Mouse (Mus musculus) intestine, embryonic 15.5 days (tissue): ENCODE results near the gene Arl3. TPM values are rescaled to one million over a fixed set of nuclear protein-coding genes. Genes with fewer than 3 reads are reported as not detected.

Experiments
- ATAC-seq: fragments of 200-750 bp; cut with Nextera tagmentation; 2 replicates; pipeline ENCODE4 v1.8.0; 2017; ENCODE audit warnings: moderate TSS enrichment, moderate library complexity
- H3K27ac ChIP-seq: fragments of 300-500 bp; sonication (generic); 2 replicates; pipeline ENCODE4 v1.5.1; 2015; ENCODE audit warnings: mild to moderate bottlenecking, inconsistent platforms
- H3K27me3 ChIP-seq: fragments of 300-500 bp; sonication (generic); replicated peaks from 2 replicates; pipeline ENCODE4 v1.6.1; 2015; ENCODE audit warnings: inconsistent platforms
- H3K36me3 ChIP-seq: fragments of 300-500 bp; sonication (generic); 2 replicates; pipeline ENCODE4 v1.6.1; 2015; ENCODE audit warnings: inconsistent platforms
- H3K4me1 ChIP-seq: fragments of 300-500 bp; sonication (generic); replicated peaks from 2 replicates; pipeline ENCODE4 v1.6.1; 2015; ENCODE audit warnings: inconsistent platforms
- H3K4me2 ChIP-seq: fragments of 300-500 bp; sonication (generic); replicated peaks from 2 replicates; pipeline ENCODE4 v1.6.1; 2015; ENCODE audit warnings: mild to moderate bottlenecking, inconsistent platforms
- H3K4me3 ChIP-seq: fragments of 300-500 bp; sonication (generic); replicated peaks from 2 replicates; pipeline ENCODE4 v1.5.1; 2015; ENCODE audit warnings: inconsistent platforms
- H3K9ac ChIP-seq: fragments of 300-500 bp; sonication (generic); 2 replicates; pipeline ENCODE4 v1.6.1; 2015; ENCODE audit warnings: inconsistent platforms
- H3K9me3 ChIP-seq: fragments of 300-500 bp; sonication (generic); 2 replicates; pipeline ENCODE4 v1.6.1; 2016; ENCODE audit warnings: inconsistent platforms
- WGBS: fragments of 180-500 bp; shearing (Covaris S2); methylation state at CpG from one replicate; pipeline ENCODE4 v1.1.7; 2015; 5-methylcytosine and 5-hydroxymethylcytosine counted together
- polyA plus RNA-seq: library from polyadenylated mRNA; unstranded; fragments of >200 nt; fragmentation: Nextera tagmentation; extraction: Ambion mirVana; gene quantifications from 2 replicates; pipeline ENCODE4 v1.2.1, GENCODE M21; 2015

Gene Arl3
- 69.9 and 72.4 TPM in 2 replicates for polyA plus RNA-seq

DNA sequence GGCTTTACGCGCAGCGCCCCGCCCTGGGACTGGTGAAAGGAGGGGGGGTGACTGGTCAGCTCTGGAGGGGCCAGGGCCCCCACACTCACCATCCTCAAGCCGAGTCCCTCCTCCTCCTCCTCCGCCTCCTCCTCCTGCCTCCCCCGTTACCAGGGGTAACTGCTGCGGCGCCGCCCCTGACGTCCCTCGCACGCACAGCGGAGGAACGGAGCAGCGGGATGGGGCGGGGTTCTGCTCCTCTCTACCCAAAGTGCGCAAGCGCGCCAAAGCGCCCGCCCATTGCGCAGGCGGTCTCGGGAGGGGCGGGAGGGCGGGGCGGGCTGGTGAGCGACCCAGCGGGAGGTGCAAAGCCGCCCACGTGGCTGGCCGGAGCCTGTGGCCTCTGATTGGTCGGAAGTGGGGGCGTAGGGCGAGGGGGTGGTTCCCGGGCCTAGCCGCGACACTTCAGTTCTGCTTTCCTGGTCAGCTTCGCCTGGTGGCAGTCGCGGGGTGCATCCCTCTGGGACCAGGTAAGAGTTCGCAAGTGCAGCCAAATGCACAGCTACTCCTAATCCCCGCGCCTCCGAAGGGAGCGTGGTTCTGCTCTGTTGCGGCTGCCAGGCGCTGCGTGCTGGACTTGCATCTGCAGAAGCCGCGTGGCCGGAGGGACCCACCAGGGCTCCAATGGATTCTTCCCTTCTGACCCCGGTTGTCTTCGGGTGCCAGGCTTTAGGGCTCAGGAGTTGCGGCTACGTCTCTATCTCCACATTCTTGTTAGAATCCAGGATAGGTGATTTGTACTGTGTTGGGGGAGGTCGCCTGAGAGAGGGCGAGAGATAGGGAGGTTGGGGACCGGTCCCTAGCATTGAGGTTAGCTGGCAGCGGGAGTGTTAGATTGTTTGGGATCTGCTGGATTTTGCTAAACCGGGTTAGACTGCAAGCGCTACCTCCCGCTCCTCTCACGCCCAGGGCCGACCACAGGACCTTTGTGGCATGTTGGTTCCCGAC is at the start of gene Arl3, which contains the start of gene Sfxn2:
Arl3 (minus strand) TSS at position 248 of the 987 bp plus-strand sequence.
Sfxn2 (plus strand) TSS at position 415 of the 987 bp plus-strand sequence.
- ATAC-seq, result peak; percentile 97
- peak within 1 kb of the TSS; percentile 77 for H3K9ac ChIP-seq
- H3K4me1 ChIP-seq, result peaks cover 10% of the 10 kb centered on the region; the same call in 1 of the 2 replicates
- no peaks in the 10 kb centered on the region for H3K36me3 ChIP-seq
- H3K9me3 ChIP-seq, result no peaks in the 10 kb centered on the region
- WGBS, result under 1% methylated on average over 64 of the region's 67 CpGs
- H3K4me2 ChIP-seq, result peak within 1 kb of the TSS; percentile 86
- no peaks in the 10 kb centered on the region for H3K27me3 ChIP-seq
- H3K27ac ChIP-seq, result peak within 1 kb of the TSS; percentile 80
- H3K4me3 ChIP-seq, result peak within 1 kb of the TSS; percentile 84

DNA sequence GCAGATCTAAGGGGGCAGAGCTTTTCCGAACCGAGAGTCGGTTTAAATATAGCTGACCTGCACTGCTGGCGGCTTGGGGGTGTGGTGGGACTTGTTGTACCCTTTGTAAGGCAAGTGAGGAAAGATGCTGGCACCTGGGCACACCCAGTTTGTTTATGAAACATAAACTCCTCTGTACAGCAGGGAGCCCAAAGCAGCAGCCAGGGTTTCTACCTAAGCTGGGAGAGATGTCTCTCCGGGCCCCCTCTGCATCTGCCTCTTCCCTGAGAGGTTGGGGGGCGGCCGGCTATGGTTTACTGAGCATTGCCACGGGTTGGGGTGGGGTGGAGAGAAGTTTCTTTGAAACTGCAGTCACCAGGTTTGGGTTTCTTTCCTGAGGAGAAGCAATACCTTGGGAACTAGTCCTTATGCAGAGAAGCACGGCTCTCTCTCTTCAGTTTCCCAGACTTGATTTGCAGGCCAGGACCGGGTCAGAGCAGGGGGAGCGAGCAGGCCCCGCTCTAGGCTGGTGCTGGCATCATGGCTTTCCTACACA is 49.7 kb upstream of the Arl3 start:
- ATAC-seq, result no peak
- Histone ChIP-seq H3K4me1 (peaks cover 65% of the 10 kb centered on the region), H3K27ac (peak overlapping the region; percentile 84), H3K9ac (peak overlapping the region; percentile 28), H3K9me3 (no peaks in the 10 kb centered on the region), H3K36me3 (no peaks in the 10 kb centered on the region), H3K4me2 (peak overlapping the region; percentile 60), H3K4me3 (peak overlapping the region; percentile 37), H3K27me3 (no peaks in the 10 kb centered on the region)
- WGBS, result 26% methylated on average over 12 of the region's 12 CpGs

DNA sequence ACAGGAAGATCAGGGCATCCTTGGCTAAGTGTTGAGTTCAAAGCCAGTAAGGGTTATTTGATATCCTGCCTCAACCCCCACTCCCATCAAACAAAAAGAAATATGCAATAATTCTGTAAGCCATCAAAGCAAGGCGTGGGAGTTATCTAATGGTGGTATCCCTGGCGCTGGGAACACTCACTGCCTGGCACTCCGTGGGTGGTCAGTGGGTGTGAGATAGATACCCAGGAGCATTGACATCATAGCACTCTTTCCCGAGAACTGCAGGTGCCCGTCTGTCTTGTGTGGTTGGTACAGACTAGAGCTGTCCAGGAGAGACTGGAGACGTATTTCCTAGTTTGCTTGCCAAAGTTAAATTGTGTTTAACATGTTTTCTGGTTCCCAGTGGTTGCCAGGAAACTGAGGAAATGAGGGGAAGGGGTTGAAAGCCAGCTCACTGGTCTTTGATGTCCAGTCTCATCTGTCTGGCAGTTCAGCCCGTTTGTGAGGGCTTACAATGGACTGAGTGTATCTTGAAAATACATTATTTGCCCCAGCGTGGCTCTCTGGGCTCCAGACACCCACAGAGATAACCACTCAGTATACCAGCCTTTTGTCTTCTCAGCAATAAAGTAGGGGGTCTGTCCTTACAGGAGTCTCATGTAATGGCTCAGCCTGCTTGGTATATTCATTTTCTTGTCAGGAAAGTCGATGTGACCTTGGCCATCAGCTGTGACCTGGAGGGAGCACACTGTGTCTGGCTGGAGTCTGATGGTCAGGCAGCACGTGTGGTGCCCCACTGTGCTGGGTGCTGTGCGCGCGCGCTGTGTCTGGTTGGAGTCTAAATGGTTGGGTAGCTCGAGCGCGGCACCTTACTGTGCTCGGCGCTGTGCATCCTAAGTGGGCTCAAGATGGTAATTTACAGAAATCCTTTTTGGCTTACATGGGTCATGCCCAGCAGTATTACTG is 48.5 kb upstream of the Arl3 start:
- H3K27me3 ChIP-seq, result no peaks in the 10 kb centered on the region
- H3K9me3 ChIP-seq, result no peaks in the 10 kb centered on the region
- H3K36me3 ChIP-seq, result no peaks in the 10 kb centered on the region
- H3K4me1 ChIP-seq, result peaks cover 65% of the 10 kb centered on the region
- no peak overlapping the region for H3K4me3 ChIP-seq
- no peak overlapping the region for H3K4me2 ChIP-seq
- H3K27ac ChIP-seq, result 0 out of 2 replicates have a peak overlapping the region, but pooled peaks have one; percentile 84
- H3K9ac ChIP-seq, result no peak overlapping the region
- WGBS, result 70% methylated on average over 19 of the region's 19 CpGs
- no peak for ATAC-seq

DNA sequence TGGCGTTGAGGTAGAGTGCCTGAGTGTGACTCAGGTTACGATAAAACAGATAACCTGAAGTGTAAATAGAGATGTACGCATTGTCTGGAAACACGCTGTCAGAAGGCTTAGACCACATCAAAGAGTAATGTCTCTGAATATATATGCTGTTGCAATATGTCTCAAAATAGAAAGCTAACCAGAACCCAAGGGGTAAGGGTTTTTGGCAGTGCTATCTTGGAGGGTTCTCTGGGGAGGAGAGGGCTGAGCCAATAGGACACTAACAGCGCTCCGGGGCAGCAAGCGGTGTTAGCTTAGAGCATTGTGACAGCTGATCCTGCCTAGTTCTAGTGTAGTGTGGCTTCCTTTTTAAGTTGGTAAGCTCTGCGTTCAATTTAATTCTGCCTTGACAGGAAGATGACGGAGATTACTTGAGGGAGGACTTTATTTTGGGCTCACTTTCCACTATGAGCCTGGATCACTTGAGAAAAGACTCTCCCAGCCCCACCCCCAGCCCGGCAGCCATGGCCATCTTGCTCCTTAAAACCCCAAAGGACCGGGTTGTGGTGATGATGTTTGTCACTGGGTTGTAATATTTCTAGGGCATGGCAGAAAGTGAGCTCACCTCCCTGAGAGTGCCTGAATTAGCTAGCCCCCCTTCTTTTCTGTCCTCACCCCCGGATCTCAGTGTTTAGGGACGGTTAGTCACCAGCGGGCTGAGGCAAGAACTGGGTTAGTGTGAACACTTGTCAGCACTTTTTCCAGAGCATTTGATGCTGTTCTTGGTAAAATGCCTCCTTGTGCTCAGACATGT is 47.2 kb upstream of the Arl3 start:
- Histone ChIP-seq H3K4me1 (peaks cover 68% of the 10 kb centered on the region), H3K9me3 (no peaks in the 10 kb centered on the region), H3K4me3 (no peak overlapping the region), H3K27me3 (no peaks in the 10 kb centered on the region), H3K9ac (no peak overlapping the region), H3K27ac (no peak overlapping the region), H3K36me3 (no peaks in the 10 kb centered on the region), H3K4me2 (no peak overlapping the region)
- ATAC-seq, result no peak
- WGBS, result 62% methylated on average over 14 of the region's 14 CpGs

DNA sequence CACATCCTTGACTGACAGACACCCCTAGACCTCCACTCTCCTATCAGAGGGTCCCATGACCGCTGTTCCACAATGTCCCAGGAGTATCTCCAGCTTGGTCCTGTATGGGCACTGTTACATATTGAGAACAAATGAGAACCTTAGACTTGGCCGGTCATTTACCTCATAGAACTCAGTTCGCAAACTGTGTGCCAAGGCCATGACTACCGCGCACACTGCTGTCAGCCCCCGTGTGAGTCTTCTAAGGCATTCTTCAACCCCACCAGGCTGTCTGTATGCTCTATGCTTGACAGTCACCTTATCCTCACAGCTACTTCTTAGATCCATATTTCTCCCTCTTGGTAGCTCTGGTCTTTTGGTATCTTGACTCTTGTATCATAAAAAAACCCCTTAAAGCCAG is 46.5 kb upstream of the Arl3 start:
- Histone ChIP-seq H3K4me2 (no peak overlapping the region), H3K27me3 (no peaks in the 10 kb centered on the region), H3K9ac (no peak overlapping the region), H3K4me1 (peaks cover 61% of the 10 kb centered on the region), H3K4me3 (no peak overlapping the region), H3K27ac (no peak overlapping the region), H3K9me3 (no peaks in the 10 kb centered on the region), H3K36me3 (no peaks in the 10 kb centered on the region)
- WGBS, result 89% methylated on average over 6 of the region's 6 CpGs
- ATAC-seq, result no peak

DNA sequence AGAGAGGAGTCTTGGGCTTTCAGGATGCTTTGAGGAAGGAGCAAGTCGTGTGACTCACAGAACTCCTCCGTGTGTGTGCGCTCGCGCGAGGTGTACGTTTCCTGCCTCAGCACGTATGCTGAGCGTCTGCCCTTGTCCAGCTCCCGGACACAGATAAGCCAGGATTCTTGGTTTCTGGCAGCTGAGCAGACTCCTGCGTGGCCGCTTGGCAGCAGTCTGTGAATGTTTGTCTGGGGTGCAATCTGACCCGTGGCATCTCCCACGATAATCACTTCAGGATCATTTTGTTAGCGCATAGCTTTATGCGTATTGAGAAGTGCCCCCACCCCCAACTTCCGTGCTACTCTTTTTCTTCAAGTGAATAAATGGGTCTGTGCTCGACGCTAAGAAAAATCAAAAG is 46.0 kb upstream of the Arl3 start:
- no peak overlapping the region for H3K4me3 ChIP-seq
- no peak for ATAC-seq
- H3K4me1 ChIP-seq, result peaks cover 56% of the 10 kb centered on the region
- H3K36me3 ChIP-seq, result no peaks in the 10 kb centered on the region
- no peaks in the 10 kb centered on the region for H3K9me3 ChIP-seq
- H3K9ac ChIP-seq, result no peak overlapping the region
- H3K27me3 ChIP-seq, result no peaks in the 10 kb centered on the region
- WGBS, result 55% methylated on average over 19 of the region's 19 CpGs
- H3K27ac ChIP-seq, result no peak overlapping the region
- H3K4me2 ChIP-seq, result no peak overlapping the region

DNA sequence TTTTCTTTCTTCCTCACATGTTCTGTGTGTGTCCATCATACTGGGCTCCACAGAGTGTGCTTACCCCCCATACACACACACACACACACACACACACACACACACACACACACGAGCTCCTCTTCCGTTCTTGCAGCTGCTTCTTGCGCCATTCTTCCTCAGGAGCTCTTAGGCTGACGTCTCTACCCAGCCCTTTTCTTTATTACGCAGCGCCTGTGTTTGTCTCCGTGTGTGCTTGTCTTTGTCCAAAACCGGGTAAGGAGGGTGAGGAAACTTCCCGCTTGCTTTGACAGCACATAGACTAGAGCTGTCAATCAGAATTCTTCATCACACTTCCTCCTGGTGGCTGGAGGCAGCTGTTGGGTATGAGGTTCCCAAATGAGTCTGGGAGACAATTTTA is 45.3 kb upstream of the Arl3 start:
- Histone ChIP-seq H3K36me3 (no peaks in the 10 kb centered on the region), H3K4me1 (peaks cover 50% of the 10 kb centered on the region), H3K27ac (no peak overlapping the region; the same call in 1 of the 2 replicates), H3K9me3 (no peaks in the 10 kb centered on the region), H3K4me3 (no peak overlapping the region), H3K9ac (no peak overlapping the region), H3K27me3 (no peaks in the 10 kb centered on the region), H3K4me2 (no peak overlapping the region)
- ATAC-seq, result no peak
- WGBS, result 54% methylated on average over 9 of the region's 9 CpGs

DNA sequence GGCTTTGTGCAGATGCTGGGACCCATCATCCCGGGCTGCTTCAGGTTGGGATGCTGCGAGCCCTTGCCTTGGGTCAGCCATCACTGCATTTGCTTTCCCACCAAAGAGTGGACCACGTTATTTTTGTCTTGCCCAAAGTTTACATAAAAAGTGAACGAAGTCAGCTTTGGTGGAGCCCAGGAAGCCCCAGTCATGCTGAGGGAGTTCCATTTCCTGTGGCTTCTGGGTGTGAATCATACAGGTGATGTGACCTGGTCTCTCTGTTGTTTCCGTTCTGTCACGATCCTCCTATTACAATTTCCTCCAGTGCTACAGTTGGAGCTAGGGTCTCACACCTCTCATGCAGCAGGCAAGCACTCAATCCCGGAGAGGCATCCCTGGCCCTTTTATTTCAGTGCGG is 44.4 kb upstream of the Arl3 start:
- no peak overlapping the region for H3K4me2 ChIP-seq
- no peaks in the 10 kb centered on the region for H3K27me3 ChIP-seq
- H3K4me3 ChIP-seq, result no peak overlapping the region
- WGBS, result 70% methylated on average over 8 of the region's 8 CpGs
- H3K4me1 ChIP-seq, result peaks cover 42% of the 10 kb centered on the region
- no peak overlapping the region for H3K27ac ChIP-seq
- no peak for ATAC-seq
- no peaks in the 10 kb centered on the region for H3K9me3 ChIP-seq
- H3K36me3 ChIP-seq, result no peaks in the 10 kb centered on the region
- H3K9ac ChIP-seq, result no peak overlapping the region

DNA sequence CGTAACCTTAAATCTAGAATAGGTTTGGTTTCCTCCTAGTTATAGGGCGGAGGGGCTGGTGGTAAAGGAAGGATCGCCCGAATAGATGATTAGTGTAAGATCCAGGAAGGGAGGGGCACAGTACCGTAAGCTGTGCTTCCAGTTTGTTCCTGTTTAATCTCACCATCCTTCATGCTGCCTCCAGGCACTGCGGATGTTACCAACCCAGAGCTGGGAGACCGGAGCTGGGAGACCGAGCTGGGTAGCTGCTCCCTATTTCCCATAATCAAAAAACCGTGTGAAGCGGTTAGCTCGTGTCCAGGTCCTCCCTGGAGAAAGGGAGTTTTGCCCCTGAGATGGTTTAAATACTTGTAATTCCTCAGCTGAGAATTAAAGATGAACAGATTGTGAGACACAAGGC is 43.4 kb upstream of the Arl3 start:
- H3K9ac ChIP-seq, result no peak overlapping the region
- WGBS, result 54% methylated on average over 11 of the region's 11 CpGs
- H3K36me3 ChIP-seq, result no peaks in the 10 kb centered on the region
- ATAC-seq, result no peak
- no peak overlapping the region for H3K27ac ChIP-seq
- peaks cover 33% of the 10 kb centered on the region for H3K4me1 ChIP-seq
- no peaks in the 10 kb centered on the region for H3K27me3 ChIP-seq
- no peak overlapping the region for H3K4me3 ChIP-seq
- H3K4me2 ChIP-seq, result no peak overlapping the region
- no peaks in the 10 kb centered on the region for H3K9me3 ChIP-seq

DNA sequence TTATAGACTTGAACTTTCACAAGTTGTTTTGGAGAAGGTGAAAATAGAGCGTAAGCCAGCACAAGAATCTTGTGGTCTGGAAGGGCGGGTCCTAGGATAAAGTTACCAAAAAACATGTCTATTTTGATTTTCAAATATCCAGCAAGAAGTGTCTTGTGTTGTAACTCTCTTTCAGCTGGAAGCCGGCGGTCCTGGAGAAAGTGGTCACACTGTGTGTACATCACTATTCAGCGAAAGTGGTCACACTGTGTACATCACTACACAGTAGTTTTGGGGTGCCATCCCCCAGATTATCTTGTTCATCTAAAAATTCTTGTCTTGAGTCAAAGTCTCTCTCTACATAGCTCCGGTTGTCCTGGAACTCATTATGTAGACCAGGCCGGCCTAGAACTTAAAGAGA is 35.2 kb upstream of the Arl3 start:
- no peaks in the 10 kb centered on the region for H3K27me3 ChIP-seq
- no peaks in the 10 kb centered on the region for H3K4me1 ChIP-seq
- 0 out of 2 replicates have a peak, but pooled peaks cover 10% of the 10 kb centered on the region for H3K36me3 ChIP-seq
- H3K4me3 ChIP-seq, result no peak overlapping the region
- ATAC-seq, result no peak
- WGBS, result 98% methylated on average over 7 of the region's 7 CpGs
- no peak overlapping the region for H3K4me2 ChIP-seq
- H3K27ac ChIP-seq, result no peak overlapping the region
- no peak overlapping the region for H3K9ac ChIP-seq
- no peaks in the 10 kb centered on the region for H3K9me3 ChIP-seq

DNA sequence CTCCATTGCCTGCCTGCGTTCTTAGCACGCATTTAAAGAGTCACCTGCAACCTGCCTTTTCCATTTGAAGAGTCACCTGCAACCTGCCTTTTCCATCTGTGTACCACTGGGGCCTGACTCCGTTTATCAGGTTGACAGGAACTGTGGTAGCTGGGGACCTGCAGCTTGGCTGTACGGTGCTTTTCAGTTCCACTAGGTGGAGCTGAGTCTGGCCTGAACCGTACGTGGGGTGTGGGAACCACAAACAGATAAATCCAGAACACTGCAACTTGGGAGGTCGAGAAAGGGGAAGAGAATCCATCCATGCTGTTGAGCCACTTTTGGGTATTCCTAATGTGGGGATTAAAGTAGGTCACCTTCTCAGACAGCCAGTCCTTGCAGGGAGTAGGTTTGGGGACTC is 34.4 kb upstream of the Arl3 start:
- whole genome bisulfite sequencing, result 42% methylated on average over 7 of the region's 7 CpGs
- 0 out of 2 replicates have a peak, but pooled peaks cover 10% of the 10 kb centered on the region for H3K36me3 ChIP-seq
- no peak for ATAC-seq
- no peaks in the 10 kb centered on the region for H3K27me3 ChIP-seq
- no peak overlapping the region for H3K4me2 ChIP-seq
- no peak overlapping the region for H3K9ac ChIP-seq
- no peak overlapping the region for H3K4me3 ChIP-seq
- H3K4me1 ChIP-seq, result no peaks in the 10 kb centered on the region
- no peak overlapping the region for H3K27ac ChIP-seq
- no peaks in the 10 kb centered on the region for H3K9me3 ChIP-seq
